14 mouse cellular contexts compared by ENCODE assay signal in genomic region chr2:101981964-101982498, GRCm38 (mm10).
A peak's percentile ranks its signal among the peaks of the same experiment; 100 is the strongest.
DNase-seq lines count a peak whose midpoint lies in the region; ATAC-seq and TF ChIP-seq lines count a peak whose summit lies in the region.
"Had no signal": no experiment of that assay in that cellular context is flagged by ENCODE, and none has a peak within 500 bp of the region (broad histone marks: within the 10 kb centered on the region; RNA-seq: fewer than 3 reads in every experiment).

No protein-coding gene starts in this region.

- TF ChIP-seq CTCF in lung, embryonic 14.5 days (IDR thresholded peaks at IDR 0.05; ENCODE audit: low read depth), result no peak
- no peak for TF ChIP-seq CTCF in MEL (IDR thresholded peaks at IDR 0.05 in 2 of 3, conservative IDR thresholded peaks at IDR 0.05 in 1 of 3; ENCODE audit: control insufficient read depth in 1 of 3, insufficient read depth in 1 of 3, low read depth in 2 of 3, low read length in 3 of 3, poor library complexity in 1 of 3, severe bottlenecking in 1 of 3)

- H3K4me2 ChIP-seq in hindbrain, embryonic 12.5 days (replicated peaks), result no peak overlapping the region
- no peak overlapping the region for H3K4me2 ChIP-seq in lung, embryonic 14.5 days
- no peak overlapping the region for H3K4me2 ChIP-seq in embryonic facial prominence, embryonic 13.5 days
- H3K4me2 ChIP-seq: stomach, embryonic 15.5 days had no signal

- whole genome bisulfite sequencing in hindbrain, embryonic 10.5 days, result 89% methylated on average over 6 of the region's 6 CpGs
- 86% methylated on average over 6 of the region's 6 CpGs for WGBS in hindbrain, embryonic 12.5 days
- 61% methylated on average over 6 of the region's 6 CpGs for WGBS in lung, embryonic 14.5 days
- 85% methylated on average over 6 of the region's 6 CpGs for WGBS in embryonic facial prominence, embryonic 13.5 days

- no peak for TF ChIP-seq RAD21 in MEL (IDR thresholded peaks at IDR 0.05; ENCODE audit: low read depth, low read length)

- no peaks in the 10 kb centered on the region for H3K79me2 ChIP-seq in MEL (ENCODE audit: control insufficient read depth, insufficient read depth, low read length, poor library complexity)

- no peak for ATAC-seq in hindbrain, embryonic 12.5 days (ENCODE audit: low FRiP score)
- peak; percentile 25 for ATAC-seq in lung, embryonic 14.5 days (ENCODE audit: insufficient read depth)
- no peak for ATAC-seq in embryonic facial prominence, embryonic 13.5 days (ENCODE audit: insufficient number of reproducible peaks, insufficient read depth, low FRiP score, low TSS enrichment, low read depth)

- DNase-seq in hindbrain, embryonic 10.5 days (ENCODE audit: low spot score), result no peak
- peak; percentile 76 for DNase-seq in lung, embryonic 14.5 days
- no peak for DNase-seq in lung, adult 18-20 months
- DNase-seq in MEL (ENCODE audit: low read depth, low spot score), result peak; percentile 6
- DNase-seq in cerebellum, postnatal 25 days, result no peak
- DNase-seq: cerebellum, postnatal 10 days; embryo, embryonic 11 days; layer of hippocampus, postnatal 36 days; lung, postnatal 10 days; right cerebral cortex, postnatal 14 days had no signal

- H3K4me1 ChIP-seq in hindbrain, embryonic 10.5 days (replicated peaks), result peaks cover 72% of the 10 kb centered on the region
- H3K4me1 ChIP-seq in hindbrain, embryonic 12.5 days, result peaks cover 64% of the 10 kb centered on the region
- H3K4me1 ChIP-seq in lung, embryonic 14.5 days (ENCODE audit: insufficient read depth), result peaks cover 31% of the 10 kb centered on the region
- no peaks in the 10 kb centered on the region for H3K4me1 ChIP-seq in MEL (ENCODE audit: control insufficient read depth in 1 of 2, insufficient read depth in 2 of 2, low read length in 2 of 2)
- peaks cover 64% of the 10 kb centered on the region for H3K4me1 ChIP-seq in embryonic facial prominence, embryonic 13.5 days

- peak overlapping the region; percentile 80 for H3K27ac ChIP-seq in hindbrain, embryonic 10.5 days
- no peak overlapping the region for H3K27ac ChIP-seq in hindbrain, embryonic 12.5 days
- H3K27ac ChIP-seq in lung, embryonic 14.5 days (ENCODE audit: low read depth), result no peak overlapping the region
- H3K27ac ChIP-seq in MEL (ENCODE audit: control insufficient read depth, low read depth, low read length), result no peak overlapping the region
- peak overlapping the region; percentile 80 for H3K27ac ChIP-seq in embryonic facial prominence, embryonic 13.5 days
- H3K27ac ChIP-seq: stomach, embryonic 15.5 days had no signal

- H3K4me3 ChIP-seq in hindbrain, embryonic 10.5 days, result no peak overlapping the region
- no peak overlapping the region for H3K4me3 ChIP-seq in hindbrain, embryonic 12.5 days
- no peak overlapping the region for H3K4me3 ChIP-seq in lung, embryonic 14.5 days (ENCODE audit: low read depth, low read length)
- no peak overlapping the region for H3K4me3 ChIP-seq in MEL (ENCODE audit: control insufficient read depth in 1 of 2, insufficient read depth in 1 of 2, low read depth in 2 of 2, low read length in 2 of 2)
- no peak overlapping the region for H3K4me3 ChIP-seq in embryonic facial prominence, embryonic 13.5 days
- H3K4me3 ChIP-seq: megakaryocyte, embryonic 14.5 days; stomach, embryonic 15.5 days had no signal

- no peaks in the 10 kb centered on the region for H3K27me3 ChIP-seq in hindbrain, embryonic 10.5 days (ENCODE audit: insufficient read depth, poor library complexity, severe bottlenecking)
- no peaks in the 10 kb centered on the region for H3K27me3 ChIP-seq in hindbrain, embryonic 12.5 days
- no peaks in the 10 kb centered on the region for H3K27me3 ChIP-seq in lung, embryonic 14.5 days (ENCODE audit: insufficient read depth, low read length)
- H3K27me3 ChIP-seq in MEL (ENCODE audit: control insufficient read depth in 1 of 2, insufficient read depth in 2 of 2, low read length in 2 of 2), result no peaks in the 10 kb centered on the region
- H3K27me3 ChIP-seq in embryonic facial prominence, embryonic 13.5 days, result peaks cover 6% of the 10 kb centered on the region; the same call in 1 of the 2 replicates
- H3K27me3 ChIP-seq: megakaryocyte, embryonic 14.5 days; stomach, embryonic 15.5 days had no signal

- TF ChIP-seq POLR2A in MEL (IDR thresholded peaks at IDR 0.05; ENCODE audit: control insufficient read depth in 1 of 2, insufficient read depth in 1 of 2, low read depth in 1 of 2, low read length in 2 of 2, poor library complexity in 1 of 2), result no peak

- no peak for TF ChIP-seq EP300 in MEL (IDR thresholded peaks at IDR 0.05; ENCODE audit: low read depth in 1 of 2, low read length in 2 of 2)

- H3K9me3 ChIP-seq in hindbrain, embryonic 10.5 days, result no peaks in the 10 kb centered on the region
- H3K9me3 ChIP-seq in hindbrain, embryonic 12.5 days (replicated peaks), result no peaks in the 10 kb centered on the region
- H3K9me3 ChIP-seq in lung, embryonic 14.5 days (ENCODE audit: low read depth, low read length), result no peaks in the 10 kb centered on the region
- no peaks in the 10 kb centered on the region for H3K9me3 ChIP-seq in MEL (replicated peaks; ENCODE audit: insufficient read depth, low read length)
- no peaks in the 10 kb centered on the region for H3K9me3 ChIP-seq in embryonic facial prominence, embryonic 13.5 days
- H3K9me3 ChIP-seq: stomach, embryonic 15.5 days had no signal

- no peaks in the 10 kb centered on the region for H3K36me3 ChIP-seq in hindbrain, embryonic 10.5 days
- no peaks in the 10 kb centered on the region for H3K36me3 ChIP-seq in hindbrain, embryonic 12.5 days
- no peaks in the 10 kb centered on the region for H3K36me3 ChIP-seq in lung, embryonic 14.5 days (ENCODE audit: insufficient read depth)
- no peaks in the 10 kb centered on the region for H3K36me3 ChIP-seq in MEL (ENCODE audit: control insufficient read depth in 1 of 2, insufficient read depth in 2 of 2, low read length in 2 of 2)
- no peaks in the 10 kb centered on the region for H3K36me3 ChIP-seq in embryonic facial prominence, embryonic 13.5 days
- H3K36me3 ChIP-seq: stomach, embryonic 15.5 days had no signal

- H3K9ac ChIP-seq in hindbrain, embryonic 12.5 days, result no peak overlapping the region
- no peak overlapping the region for H3K9ac ChIP-seq in lung, embryonic 14.5 days
- H3K9ac ChIP-seq in MEL (ENCODE audit: control insufficient read depth, low read depth, low read length, poor library complexity, severe bottlenecking), result no peak overlapping the region
- no peak overlapping the region for H3K9ac ChIP-seq in embryonic facial prominence, embryonic 13.5 days
- H3K9ac ChIP-seq: stomach, embryonic 15.5 days had no signal

TF ChIP-seq in MEL, 35 proteins besides CTCF, POLR2A, EP300 and RAD21:
- TF ChIP-seq TBP (IDR thresholded peaks at IDR 0.05; ENCODE audit: low read depth, low read length) (peak; percentile 91), MYB (IDR thresholded peaks at IDR 0.05; ENCODE audit: low read depth, low read length) (no peak)

Comparison
In these comparisons a context has a peak if more than half of its experiments do, and no peak if none do; other contexts are left out.
1. DNase-seq: peak in lung, embryonic 14.5 days (single experiment) and MEL (single experiment); none in hindbrain, embryonic 10.5 days (single experiment), lung, adult 18-20 months (0 of 2) and cerebellum, postnatal 25 days (0 of 2).
2. H3K27ac ChIP-seq: peak in hindbrain, embryonic 10.5 days (single experiment) and embryonic facial prominence, embryonic 13.5 days (single experiment); none in hindbrain, embryonic 12.5 days (single experiment), lung, embryonic 14.5 days (single experiment) and MEL (single experiment).